Mouse (Mus musculus) right cerebral cortex, postnatal 4 days (tissue): ENCODE data around the gene Jph3.

Source experiments
- DNase-seq: peaks from one replicate; pipeline ENCODE4 v3.0.0-alpha.2; 2022

Jph3 gene

GRCm38 (mm10) chr8:121842064-121842955 lies 112.9 kb downstream of the Jph3 start:
- no peak for DNase-seq

GRCm38 (mm10) chr8:121843184-121843733 lies 113.8 kb downstream of the Jph3 start:
- DNase-seq, result no peak
